Mouse (Mus musculus) liver, embryonic 14.5 days (tissue): ENCODE results near the gene Plcb1.

Experiments used
- CTCF ChIP-seq: IDR thresholded peaks from 2 replicates; pipeline ENCODE4 v1.5.1; 2016; ENCODE audit warnings: antibody characterized with exemption, low read depth, control low read depth
- EP300 ChIP-seq: IDR thresholded peaks from 2 replicates; pipeline ENCODE4 v1.6.1; 2016; ENCODE audit warnings: antibody characterized with exemption, low read depth

DNA sequence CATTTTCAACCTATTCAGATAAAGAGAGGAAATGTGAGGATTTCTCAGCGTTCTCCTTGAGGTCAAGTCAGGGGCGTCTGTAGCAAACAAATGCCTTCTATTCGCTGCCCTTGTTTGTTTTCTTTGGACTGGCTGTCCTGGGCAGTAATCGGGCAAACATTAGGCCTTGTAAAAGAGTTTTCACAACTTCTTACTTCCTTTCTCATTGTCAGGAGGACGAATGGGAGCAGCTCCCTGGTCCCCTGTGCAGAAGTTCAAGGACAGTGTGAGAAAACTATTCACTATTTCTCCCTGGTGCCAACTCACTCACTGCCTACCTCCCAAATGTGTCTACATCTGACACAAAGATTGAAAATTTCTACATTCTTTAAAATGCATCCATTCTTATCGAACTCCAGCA is 188.8 kb downstream of the Plcb1 start:
- TF ChIP-seq CTCF (no peak), EP300 (no peak)
